Mouse (Mus musculus) kidney, adult 2 months (tissue): Measurements from ENCODE around the gene Pdzrn4.

Experiments
- CTCF ChIP-seq: fragments of 200-500 bp; conservative IDR thresholded peaks from 2 replicates; pipeline ENCODE4 v1.5.1; 2011; ENCODE audit warnings: low read depth, mild to moderate bottlenecking, control low read depth, low read length, moderate library complexity, mixed read lengths; ENCODE audit not compliant: insufficient read depth, insufficient read length
- POLR2A ChIP-seq: fragments of 200-500 bp; IDR thresholded peaks from one replicate; pipeline ENCODE4 v1.6.1; 2011; ENCODE audit warnings: low read depth, low read length, control low read depth

DNA sequence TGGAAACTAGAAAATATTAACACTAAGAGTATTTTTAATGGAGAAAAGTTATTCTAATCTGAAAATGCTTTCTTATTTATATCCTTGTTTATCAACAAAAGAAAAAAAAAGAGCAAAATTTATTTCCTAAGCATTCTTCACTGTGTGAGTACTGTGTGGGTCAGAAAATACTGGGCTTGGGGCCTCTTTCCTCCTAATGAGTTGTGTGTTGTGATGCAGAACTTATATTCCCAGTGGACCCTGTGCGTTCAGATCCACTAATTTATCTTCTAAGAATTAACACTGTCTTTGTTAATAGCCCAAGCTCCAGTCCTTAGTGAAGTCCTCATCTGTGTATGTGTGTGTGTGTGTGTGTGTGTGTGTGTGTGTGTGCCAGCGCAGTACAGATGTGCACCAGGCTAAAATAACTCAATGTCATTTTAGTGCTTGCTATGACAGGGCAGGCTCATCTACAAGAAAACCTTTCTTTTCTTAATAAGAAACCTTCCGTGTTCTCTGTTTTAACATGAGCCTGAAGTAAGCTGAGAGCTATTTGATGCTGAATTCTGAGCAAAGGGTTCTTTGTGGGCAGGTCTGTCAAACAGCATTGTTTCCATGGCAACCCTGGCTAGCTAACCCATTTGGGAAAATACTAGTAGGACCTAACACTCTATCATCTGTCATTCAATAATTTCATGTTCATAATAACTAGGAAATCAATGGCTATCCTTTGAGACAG is 174.0 kb downstream of the Pdzrn4 start:
- TF ChIP-seq CTCF (no peak), POLR2A (no peak)
